Mouse (Mus musculus) G1E (cell line): Measurements from ENCODE around the gene Tmprss2.

ENCODE experiments used
- CTCF ChIP-seq: IDR thresholded peaks from 2 replicates; pipeline ENCODE4 v1.5.1; 2012; ENCODE audit warnings: low read depth, low read length, inconsistent platforms, mixed read lengths
- GATA1 ChIP-seq: IDR thresholded peaks from 2 replicates; pipeline ENCODE4 v1.6.1; 2012; ENCODE audit warnings: borderline replicate concordance, low read length, inconsistent platforms, mixed read lengths
- POLR2AphosphoS5 ChIP-seq: IDR thresholded peaks from 2 replicates; pipeline ENCODE4 v1.6.1; 2012; ENCODE audit warnings: low read depth, low read length, inconsistent platforms; ENCODE audit not compliant: insufficient replicate concordance
- TAL1 ChIP-seq: conservative IDR thresholded peaks from 2 replicates; pipeline ENCODE4 v1.6.1; 2012; ENCODE audit warnings: low read depth, low read length, inconsistent platforms, mixed read lengths

DNA sequence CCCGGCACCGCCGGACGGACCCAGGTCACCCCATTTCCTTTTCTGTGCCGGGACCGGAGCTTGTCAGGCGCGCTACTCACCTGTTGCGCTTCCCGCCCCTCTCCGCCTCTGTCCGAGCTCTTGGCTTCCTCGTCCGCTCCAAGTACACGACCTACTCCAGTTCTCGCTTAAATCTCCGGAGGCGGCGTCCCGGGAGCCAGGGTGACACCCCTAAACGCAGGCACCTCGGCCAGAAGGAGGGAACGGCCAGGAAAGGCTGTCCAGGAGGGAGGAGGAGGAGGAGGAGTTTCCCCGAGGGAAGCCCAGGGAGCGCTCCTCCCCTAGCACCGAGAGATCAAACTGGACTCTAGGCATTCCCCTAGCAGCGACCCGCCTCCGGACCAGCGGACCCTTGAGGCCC is at the start of gene Tmprss2:
- no peak for TF ChIP-seq CTCF
- no peak for TF ChIP-seq TAL1
- no peak for TF ChIP-seq POLR2AphosphoS5
- no peak for TF ChIP-seq GATA1
